Mouse (Mus musculus): ENCODE data around the gene Arhgap21.

- TF ChIP-seq POLR2A (IDR thresholded peaks at IDR 0.05; ENCODE audit: low read depth, low read length): no peak
- TF ChIP-seq CTCF (IDR thresholded peaks at IDR 0.05; ENCODE audit: borderline replicate concordance, insufficient read depth, low read length): no peak
These were observed 882 bp downstream of the Arhgap21 start for GRCm38 (mm10) chr2:20967646-20968351.

All from embryonic fibroblast, embryonic 13.5 days (primary cell).